Mouse (Mus musculus): ENCODE results near the gene Eml3. TPM values are rescaled to one million over a fixed set of nuclear protein-coding genes. Genes with fewer than 3 reads are reported as not detected.

Gene Eml3
- polyA plus RNA-seq, 1 experiment from 2014 or later = 29.0 TPM

DNA sequence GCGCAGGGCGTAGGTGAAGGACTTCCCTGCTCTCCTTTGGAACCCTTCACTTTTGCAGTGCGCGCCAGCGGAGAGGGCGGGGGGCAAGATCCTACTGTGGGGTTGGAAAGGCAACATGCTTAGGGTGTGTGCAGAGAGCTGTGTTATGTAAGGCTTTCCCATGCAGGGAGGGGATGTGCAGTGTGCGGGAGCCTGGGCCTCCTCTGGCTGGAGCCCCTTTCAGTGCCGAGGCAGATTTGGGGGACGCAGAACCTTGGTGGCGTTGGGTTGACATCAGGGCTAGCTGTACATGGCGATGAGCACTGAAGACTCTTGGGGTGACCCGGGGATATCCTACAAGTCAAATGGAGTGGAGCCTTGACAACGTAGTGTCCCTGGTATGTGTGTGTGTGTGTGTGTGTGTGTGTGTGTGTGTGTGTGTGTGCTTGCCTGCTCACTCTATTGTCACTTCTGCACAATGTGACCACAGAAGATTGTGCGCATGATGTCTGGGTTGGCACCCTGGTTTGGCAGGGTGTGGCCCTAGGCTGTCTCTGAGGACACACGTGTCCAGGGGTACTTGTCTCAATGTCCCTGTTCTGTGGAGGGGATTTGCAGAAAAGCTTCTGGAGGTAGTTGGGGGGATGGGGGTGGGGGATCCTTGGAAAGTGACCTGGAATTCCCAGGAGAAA is 61.2 kb downstream of the Eml3 start:
- H3K27ac ChIP-seq = peak overlapping the region; percentile 97
- no peaks in the 10 kb centered on the region for H3K36me3 ChIP-seq
- peak overlapping the region; percentile 88 for H3K9ac ChIP-seq
- WGBS = 11% methylated on average over 15 of the region's 15 CpGs
- peak overlapping the region; percentile 69 for H3K4me3 ChIP-seq
- no peaks in the 10 kb centered on the region for H3K27me3 ChIP-seq
- H3K4me1 ChIP-seq = peaks cover 46% of the 10 kb centered on the region
- no peaks in the 10 kb centered on the region for H3K9me3 ChIP-seq
- peak; percentile 74 for ATAC-seq (ENCODE audit: insufficient number of reproducible peaks, insufficient read depth, low FRiP score, low TSS enrichment)
- peak overlapping the region; percentile 68 for H3K4me2 ChIP-seq (replicated peaks)

Small RNA genes lying within 50 kb of the gene (microRNA-seq; reads per million reads assigned to microRNA genes)
- not detected for gene Mir5136

Other genes with a start within 250 kb of the Eml3 start
- gene Slc3a2, start 206.2 kb upstream of the Eml3 start, polyA plus RNA-seq (2016; fragmentation: Nextera tagmentation; extraction: Ambion mirVana) = 119 and 122 TPM in 2 replicates
- gene Wdr74, start 193.7 kb upstream of the Eml3 start, polyA plus RNA-seq (2016; fragmentation: Nextera tagmentation; extraction: Ambion mirVana) = 88.5 and 98.3 TPM in 2 replicates
- 2.6 and 2.7 TPM in 2 replicates for gene 1700092M07Rik, start 188.8 kb upstream of the Eml3 start, polyA plus RNA-seq (2016; fragmentation: Nextera tagmentation; extraction: Ambion mirVana)
- gene Stx5a, start 188.1 kb upstream of the Eml3 start, polyA plus RNA-seq (2016; fragmentation: Nextera tagmentation; extraction: Ambion mirVana) = 165 and 172 TPM in 2 replicates
- 218 and 221 TPM in 2 replicates for gene Nxf1, start 172.5 kb upstream of the Eml3 start, polyA plus RNA-seq (2016; fragmentation: Nextera tagmentation; extraction: Ambion mirVana)
- gene Tmem223, start 158.6 kb upstream of the Eml3 start, polyA plus RNA-seq (2016; fragmentation: Nextera tagmentation; extraction: Ambion mirVana) = 202 and 221 TPM in 2 replicates
- gene Tmem179b, start 155.1 kb upstream of the Eml3 start, polyA plus RNA-seq (2016; fragmentation: Nextera tagmentation; extraction: Ambion mirVana) = 48.4 and 54.1 TPM in 2 replicates
- 39.9 and 40.4 TPM in 2 replicates for gene Taf6l, start 143.1 kb upstream of the Eml3 start, polyA plus RNA-seq (2016; fragmentation: Nextera tagmentation; extraction: Ambion mirVana)
- gene Polr2g, start 131.0 kb upstream of the Eml3 start, polyA plus RNA-seq (2016; fragmentation: Nextera tagmentation; extraction: Ambion mirVana) = 166 and 170 TPM in 2 replicates
- 6.5 and 7.2 TPM in 2 replicates for gene Zbtb3, start 127.0 kb upstream of the Eml3 start, polyA plus RNA-seq (2016; fragmentation: Nextera tagmentation; extraction: Ambion mirVana)
- 71.3 and 71.7 TPM in 2 replicates for gene Ttc9c, start 110.2 kb upstream of the Eml3 start, polyA plus RNA-seq (2016; fragmentation: Nextera tagmentation; extraction: Ambion mirVana)
- gene Hnrnpul2, start 109.5 kb upstream of the Eml3 start, polyA plus RNA-seq (2016; fragmentation: Nextera tagmentation; extraction: Ambion mirVana) = 6.2 TPM in 2 replicates
- gene AC129217.1, start 99.8 kb upstream of the Eml3 start, polyA plus RNA-seq (2016; fragmentation: Nextera tagmentation; extraction: Ambion mirVana) = not detected in 2 replicates
- 43.0 and 47.5 TPM in 2 replicates for gene Bscl2, start 92.1 kb upstream of the Eml3 start, polyA plus RNA-seq (2016; fragmentation: Nextera tagmentation; extraction: Ambion mirVana)
- gene Gng3, start 90.4 kb upstream of the Eml3 start, polyA plus RNA-seq (2016; fragmentation: Nextera tagmentation; extraction: Ambion mirVana) = 30.5 and 38.9 TPM in 2 replicates
- 0.18 and 0.77 TPM in 2 replicates for gene Lrrn4cl, start 78.8 kb upstream of the Eml3 start, polyA plus RNA-seq (2016; fragmentation: Nextera tagmentation; extraction: Ambion mirVana)
- 179 and 189 TPM in 2 replicates for gene Ubxn1, start 58.1 kb upstream of the Eml3 start, polyA plus RNA-seq (2016; fragmentation: Nextera tagmentation; extraction: Ambion mirVana)
- gene Uqcc3, start 48.6 kb upstream of the Eml3 start, polyA plus RNA-seq (2016; fragmentation: Nextera tagmentation; extraction: Ambion mirVana) = 66.0 and 67.6 TPM in 2 replicates
- gene Lbhd1, start 45.8 kb upstream of the Eml3 start, polyA plus RNA-seq (2016; fragmentation: Nextera tagmentation; extraction: Ambion mirVana) = 82.3 and 88.4 TPM in 2 replicates
- not detected in 2 replicates for gene Gm49403, start 45.6 kb upstream of the Eml3 start, polyA plus RNA-seq (2016; fragmentation: Nextera tagmentation; extraction: Ambion mirVana)
- 98.0 and 107 TPM in 2 replicates for gene 1810009A15Rik, start 40.7 kb upstream of the Eml3 start, polyA plus RNA-seq (2016; fragmentation: Nextera tagmentation; extraction: Ambion mirVana)
- gene Gm49416, start 40.6 kb upstream of the Eml3 start, polyA plus RNA-seq (2016; fragmentation: Nextera tagmentation; extraction: Ambion mirVana) = not detected in 2 replicates
- gene Ints5, start 36.5 kb upstream of the Eml3 start, polyA plus RNA-seq (2016; fragmentation: Nextera tagmentation; extraction: Ambion mirVana) = 50.4 and 51.5 TPM in 2 replicates
- 112 and 119 TPM in 2 replicates for gene Ganab, start 31.5 kb upstream of the Eml3 start, polyA plus RNA-seq (2016; fragmentation: Nextera tagmentation; extraction: Ambion mirVana)
- gene B3gat3, start 9.2 kb upstream of the Eml3 start, polyA plus RNA-seq (2016; fragmentation: Nextera tagmentation; extraction: Ambion mirVana) = 54.6 and 58.5 TPM in 2 replicates
- 2.7 and 3.0 TPM in 2 replicates for gene Rom1, start 196 bp upstream of the Eml3 start, polyA plus RNA-seq (2016; fragmentation: Nextera tagmentation; extraction: Ambion mirVana)
- gene Mta2, start 12.3 kb downstream of the Eml3 start, polyA plus RNA-seq (2016; fragmentation: Nextera tagmentation; extraction: Ambion mirVana) = 202 and 211 TPM in 2 replicates
- gene Tut1, start 24.3 kb downstream of the Eml3 start, polyA plus RNA-seq (2016; fragmentation: Nextera tagmentation; extraction: Ambion mirVana) = 35.6 and 38.1 TPM in 2 replicates
- 471 and 477 TPM in 2 replicates for gene Eef1g, start 37.5 kb downstream of the Eml3 start, polyA plus RNA-seq (2016; fragmentation: Nextera tagmentation; extraction: Ambion mirVana)
- gene Ahnak, start 59.7 kb downstream of the Eml3 start, polyA plus RNA-seq (2016; fragmentation: Nextera tagmentation; extraction: Ambion mirVana) = 24.4 and 27.7 TPM in 2 replicates
- gene Scgb1a1, start 158.4 kb downstream of the Eml3 start, polyA plus RNA-seq (2016; fragmentation: Nextera tagmentation; extraction: Ambion mirVana) = not detected in 2 replicates
- 16.4 and 17.6 TPM in 2 replicates for gene Asrgl1, start 206.1 kb downstream of the Eml3 start, polyA plus RNA-seq (2016; fragmentation: Nextera tagmentation; extraction: Ambion mirVana)